Mouse (Mus musculus) ES-Bruce4 (cell line): ENCODE measurements around the gene Kri1.

Source experiments
- CTCF ChIP-seq: IDR thresholded peaks from one replicate; pipeline ENCODE4 v1.8.1; 2011; ENCODE audit warnings: low read depth, low read length
- EP300 ChIP-seq: IDR thresholded peaks from 2 replicates; pipeline ENCODE4 v1.6.1; 2011; ENCODE audit warnings: low read depth, low read length; ENCODE audit not compliant: insufficient read depth
- POLR2A ChIP-seq: IDR thresholded peaks from one replicate; pipeline ENCODE4 v1.8.1; 2011; ENCODE audit warnings: low read length; ENCODE audit not compliant: insufficient read depth

GRCm38 (mm10) chr9:21322211-21322916 lies 34.6 kb upstream of the Kri1 start:
- TF ChIP-seq POLR2A: no peak
- TF ChIP-seq CTCF: no peak
- TF ChIP-seq EP300: no peak
